Mouse (Mus musculus) liver, embryonic 11.5 days (tissue): ENCODE measurements around the gene Nr1i3. TPM values are rescaled to one million over a fixed set of nuclear protein-coding genes. Genes with fewer than 3 reads are reported as not detected.

ENCODE experiments used
- ATAC-seq: fragments of 200-750 bp; cut with Nextera tagmentation; replicated peaks from 2 replicates; pipeline ENCODE4 v1.8.0; 2017; ENCODE audit warnings: moderate number of reproducible peaks, mild to moderate bottlenecking, moderate TSS enrichment, moderate library complexity; ENCODE audit not compliant: low FRiP score
- DNase-seq: peaks from one replicate; pipeline ENCODE4 v3.0.0-alpha.2; 2017; ENCODE audit warnings: low spot score
- H3K27ac ChIP-seq: fragments of 300-500 bp; sonication (generic); 2 replicates; pipeline ENCODE4 v1.5.1; 2014; ENCODE audit warnings: mild to moderate bottlenecking, low read depth, low read length, control low read depth
- H3K27me3 ChIP-seq: fragments of 300-500 bp; sonication (generic); replicated peaks from 2 replicates; pipeline ENCODE4 v1.6.1; 2014; ENCODE audit warnings: low read length, mixed read lengths; ENCODE audit not compliant: control insufficient read depth, insufficient read depth
- H3K36me3 ChIP-seq: fragments of 300-500 bp; sonication (generic); 2 replicates; pipeline ENCODE4 v1.6.1; 2014; ENCODE audit warnings: mild to moderate bottlenecking, low read length, moderate library complexity, mixed read lengths; ENCODE audit not compliant: control insufficient read depth, insufficient read depth
- H3K4me1 ChIP-seq: fragments of 300-500 bp; sonication (generic); replicated peaks from 2 replicates; pipeline ENCODE4 v1.6.1; 2014; ENCODE audit warnings: low read length, mixed read lengths; ENCODE audit not compliant: control insufficient read depth, insufficient read depth
- H3K4me2 ChIP-seq: fragments of 300-500 bp; sonication (generic); 2 replicates; pipeline ENCODE4 v1.6.1; 2014; ENCODE audit warnings: mild to moderate bottlenecking, control low read depth, moderate library complexity
- H3K4me3 ChIP-seq: fragments of 300-500 bp; sonication (generic); 2 replicates; pipeline ENCODE4 v1.5.1; 2014; ENCODE audit warnings: low read depth, low read length, control low read depth
- H3K9ac ChIP-seq: fragments of 300-500 bp; sonication (generic); 2 replicates; pipeline ENCODE4 v1.6.1; 2014; ENCODE audit warnings: low read depth, low read length, control low read depth
- H3K9me3 ChIP-seq: fragments of 300-500 bp; sonication (generic); 2 replicates; pipeline ENCODE4 v1.6.1; 2016; ENCODE audit warnings: low read length, inconsistent platforms, mixed read lengths; ENCODE audit not compliant: control insufficient read depth
- WGBS: fragments of 180-500 bp; shearing (Covaris S2); extraction: QIAGEN DNeasy Blood & Tissue Kit; methylation state at CpG from one replicate; pipeline ENCODE4 v1.1.7; 2014; 5-methylcytosine and 5-hydroxymethylcytosine counted together
- polyA plus RNA-seq: library from polyadenylated mRNA; unstranded; fragments of >200 nt; fragmentation: Nextera tagmentation; extraction: Ambion mirVana; gene quantifications from 2 replicates; pipeline ENCODE4 v1.2.1, GENCODE M21; 2014

Nr1i3 gene
- polyA plus RNA-seq, 1 experiment from 2014 or later: 0.16 TPM

DNA sequence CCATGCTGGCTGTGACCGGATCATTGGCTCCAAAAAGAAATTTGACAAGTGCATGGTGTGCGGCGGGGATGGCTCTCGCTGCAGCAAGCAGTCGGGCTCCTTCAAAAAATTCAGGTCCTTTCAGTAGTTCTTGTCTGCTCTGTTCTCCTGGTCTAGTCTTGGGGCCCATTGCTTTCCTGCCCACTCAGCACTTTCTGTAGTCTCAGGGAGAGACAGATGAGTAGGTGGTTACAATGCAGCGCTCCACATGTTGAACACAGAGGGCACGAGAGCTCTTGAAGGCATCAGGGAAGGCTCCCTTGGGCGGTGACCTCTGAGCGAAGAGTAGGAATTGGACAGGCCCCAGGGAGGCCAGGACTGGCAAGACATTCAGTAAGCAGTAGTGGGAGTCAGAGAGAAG is 44.0 kb downstream of the Nr1i3 start:
- WGBS: 80% methylated on average over 9 of the region's 9 CpGs
- no peak overlapping the region for H3K9ac ChIP-seq
- no peaks in the 10 kb centered on the region for H3K36me3 ChIP-seq

DNA sequence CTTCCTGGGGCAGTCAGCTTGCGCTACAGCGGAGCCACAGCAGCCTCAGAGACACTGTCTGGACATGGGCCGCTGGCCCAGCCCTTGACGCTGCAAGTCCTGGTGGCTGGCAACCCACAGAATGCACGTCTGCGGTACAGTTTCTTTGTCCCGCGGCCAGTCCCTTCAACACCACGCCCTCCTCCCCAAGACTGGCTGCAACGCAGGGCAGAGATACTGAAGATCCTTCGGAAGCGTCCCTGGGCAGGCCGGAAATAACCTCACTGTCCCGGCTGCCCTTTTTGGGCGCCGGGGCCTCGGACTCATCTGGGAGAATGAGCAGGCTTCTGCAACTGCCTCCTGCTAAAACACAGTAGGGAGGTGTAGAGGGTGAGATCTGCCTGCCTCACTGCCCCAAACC is 45.2 kb downstream of the Nr1i3 start:
- Histone ChIP-seq H3K27ac (no peak overlapping the region), H3K27me3 (peaks cover 7% of the 10 kb centered on the region; the same call in 1 of the 2 replicates), H3K4me2 (peak overlapping the region; percentile 42), H3K9me3 (no peaks in the 10 kb centered on the region), H3K36me3 (no peaks in the 10 kb centered on the region), H3K4me1 (peaks cover 4% of the 10 kb centered on the region), H3K4me3 (no peak overlapping the region), H3K9ac (no peak overlapping the region)
- ATAC-seq (no peak), DNase-seq (no peak)
- WGBS: 51% methylated on average over 17 of the region's 17 CpGs

More for the DNA sequence above, 44.0 kb downstream of the Nr1i3 start:
- no peak overlapping the region for H3K4me2 ChIP-seq
- H3K27me3 ChIP-seq: peaks cover 9% of the 10 kb centered on the region; the same call in 1 of the 2 replicates
- DNase-seq (no peak), ATAC-seq (no peak)
- no peaks in the 10 kb centered on the region for H3K9me3 ChIP-seq
- peaks cover 3% of the 10 kb centered on the region for H3K4me1 ChIP-seq
- no peak overlapping the region for H3K4me3 ChIP-seq
- no peak overlapping the region for H3K27ac ChIP-seq

DNA sequence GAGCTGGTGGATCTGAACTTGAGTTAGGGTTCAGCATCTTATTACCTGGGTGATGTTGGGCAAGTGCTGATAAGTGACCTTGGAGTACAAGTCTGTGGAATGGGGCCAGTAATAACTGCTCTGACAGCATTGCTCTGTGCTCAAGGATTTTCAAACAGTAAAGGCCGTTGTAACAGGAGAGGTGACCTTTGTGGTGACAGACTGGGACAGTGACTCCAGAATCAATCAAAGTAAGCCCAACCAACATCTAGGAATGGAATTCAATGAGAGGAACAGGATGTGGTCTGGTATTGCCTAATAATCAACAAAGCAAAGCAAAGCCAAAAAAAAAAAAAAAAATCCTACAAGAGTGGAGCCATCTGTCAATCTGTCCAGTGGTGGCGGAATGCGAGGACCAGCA is 46.5 kb downstream of the Nr1i3 start:
- 43% methylated on average over 3 of the region's 3 CpGs for WGBS
- DNase-seq (no peak), ATAC-seq (no peak)
- Histone ChIP-seq H3K27me3 (peaks cover 7% of the 10 kb centered on the region; the same call in 1 of the 2 replicates), H3K36me3 (no peaks in the 10 kb centered on the region), H3K9ac (no peak overlapping the region), H3K4me2 (no peak overlapping the region), H3K27ac (no peak overlapping the region), H3K4me1 (peaks cover 4% of the 10 kb centered on the region), H3K4me3 (no peak overlapping the region), H3K9me3 (no peaks in the 10 kb centered on the region)

DNA sequence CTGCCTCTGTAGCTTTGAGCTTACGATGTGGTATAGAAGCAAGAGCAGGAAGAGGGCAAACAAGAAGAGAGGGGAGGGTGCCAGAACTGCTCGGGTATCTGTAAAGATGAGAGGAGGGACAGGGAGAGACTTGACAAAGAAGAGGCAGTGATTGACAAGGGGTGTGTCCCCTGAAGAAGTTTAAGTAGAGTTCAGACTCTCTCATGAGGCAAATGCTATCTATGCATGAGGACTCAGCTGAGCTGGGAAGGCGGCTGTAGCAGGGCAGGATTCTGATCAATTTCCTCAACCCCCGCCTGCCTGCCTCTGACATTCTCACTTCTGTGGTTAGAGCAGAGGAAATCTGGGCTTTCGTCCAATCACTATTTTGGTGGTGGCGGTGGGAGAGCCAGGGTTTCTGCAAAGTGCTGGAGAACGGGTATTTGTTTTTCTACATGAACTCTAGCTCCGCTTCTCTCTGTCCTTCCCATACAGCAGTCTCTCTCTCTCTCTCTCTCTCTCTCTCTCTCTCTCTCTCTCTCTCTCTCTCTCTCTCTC is 48.9 kb downstream of the Nr1i3 start:
- H3K36me3 ChIP-seq: no peaks in the 10 kb centered on the region
- H3K4me2 ChIP-seq: peak overlapping the region; percentile 42
- no peaks in the 10 kb centered on the region for H3K9me3 ChIP-seq
- ATAC-seq: no peak
- H3K9ac ChIP-seq: no peak overlapping the region
- H3K4me1 ChIP-seq: peaks cover 4% of the 10 kb centered on the region
- no peak overlapping the region for H3K4me3 ChIP-seq
- H3K27ac ChIP-seq: peak overlapping the region; percentile 69; the same call in 1 of the 2 replicates
- 3% methylated on average over 8 of the region's 8 CpGs for WGBS
- no peak for DNase-seq
- H3K27me3 ChIP-seq: peaks cover 7% of the 10 kb centered on the region; the same call in 1 of the 2 replicates

DNA sequence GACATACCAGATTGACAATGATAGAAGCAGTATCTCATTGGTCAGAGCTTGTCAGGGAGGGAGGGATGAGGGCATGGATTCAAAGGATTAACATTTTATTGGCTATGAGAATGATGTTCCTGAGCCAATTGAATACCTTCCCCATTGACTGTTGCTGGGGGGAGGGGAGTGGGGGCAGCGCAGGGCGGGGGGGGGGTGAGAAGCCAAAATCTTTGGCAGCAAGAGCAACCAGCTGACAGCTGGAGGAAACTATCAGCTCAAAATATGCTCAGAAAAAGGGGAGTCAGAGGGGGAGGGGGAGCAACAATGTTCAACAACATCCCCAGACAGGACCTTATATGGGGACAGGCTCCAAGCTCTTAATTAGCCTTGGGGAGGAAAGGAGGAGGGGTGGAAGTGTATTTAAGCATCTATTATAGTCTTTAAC is 49.4 kb downstream of the Nr1i3 start:
- Histone ChIP-seq H3K9ac (no peak overlapping the region), H3K4me1 (peaks cover 4% of the 10 kb centered on the region), H3K27me3 (peaks cover 7% of the 10 kb centered on the region; the same call in 1 of the 2 replicates), H3K27ac (no peak overlapping the region), H3K4me2 (no peak overlapping the region; the same call in 1 of the 2 replicates), H3K4me3 (no peak overlapping the region), H3K36me3 (no peaks in the 10 kb centered on the region), H3K9me3 (no peaks in the 10 kb centered on the region)
- ATAC-seq: no peak
- 0% methylated on average over 2 of the region's 2 CpGs for WGBS
- DNase-seq: no peak

DNA sequence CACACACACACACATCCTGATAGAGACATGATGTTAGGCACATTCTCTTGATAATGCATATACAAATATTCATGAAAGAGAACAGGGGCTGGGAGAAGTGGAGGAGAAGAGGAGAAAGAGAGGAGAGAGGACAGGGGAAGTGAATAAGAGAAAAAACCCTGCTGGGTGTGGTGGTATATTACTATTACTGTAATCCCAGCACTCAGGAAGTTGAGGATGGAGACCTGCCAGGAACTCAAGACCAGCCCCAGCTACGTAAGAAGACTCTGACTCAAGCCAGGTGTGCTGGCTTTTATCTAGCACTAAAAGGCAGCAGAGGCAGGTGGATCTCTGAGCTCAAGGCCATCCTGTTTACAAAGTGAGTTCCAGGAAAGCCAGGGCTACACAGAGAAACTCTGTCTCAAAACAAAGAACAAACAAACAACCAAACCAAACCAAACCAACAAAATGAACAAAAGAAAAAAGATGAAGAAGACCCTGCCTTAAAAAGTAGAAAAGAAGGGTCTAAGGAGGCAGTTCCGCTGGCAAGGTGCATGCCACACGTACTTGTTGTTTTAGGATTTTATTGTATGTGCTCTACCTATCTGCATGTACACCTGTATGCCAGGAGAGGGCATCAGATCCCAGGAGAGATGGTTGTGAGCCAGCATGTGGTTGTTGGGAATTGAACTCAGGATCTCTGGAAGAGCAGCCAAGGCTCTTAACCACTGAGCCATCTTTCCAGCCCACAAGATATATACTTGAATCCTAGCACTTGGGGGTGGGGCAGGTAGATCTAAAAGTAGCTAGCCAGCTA is 50.1 kb downstream of the Nr1i3 start:
- no peak for DNase-seq
- Histone ChIP-seq H3K27me3 (peaks cover 7% of the 10 kb centered on the region; the same call in 1 of the 2 replicates), H3K36me3 (no peaks in the 10 kb centered on the region), H3K4me3 (no peak overlapping the region), H3K9ac (no peak overlapping the region), H3K27ac (no peak overlapping the region; the same call in 1 of the 2 replicates), H3K9me3 (no peaks in the 10 kb centered on the region), H3K4me2 (no peak overlapping the region), H3K4me1 (peaks cover 4% of the 10 kb centered on the region)
- ATAC-seq: no peak
- 75% methylated on average over 3 of the region's 3 CpGs for WGBS

DNA sequence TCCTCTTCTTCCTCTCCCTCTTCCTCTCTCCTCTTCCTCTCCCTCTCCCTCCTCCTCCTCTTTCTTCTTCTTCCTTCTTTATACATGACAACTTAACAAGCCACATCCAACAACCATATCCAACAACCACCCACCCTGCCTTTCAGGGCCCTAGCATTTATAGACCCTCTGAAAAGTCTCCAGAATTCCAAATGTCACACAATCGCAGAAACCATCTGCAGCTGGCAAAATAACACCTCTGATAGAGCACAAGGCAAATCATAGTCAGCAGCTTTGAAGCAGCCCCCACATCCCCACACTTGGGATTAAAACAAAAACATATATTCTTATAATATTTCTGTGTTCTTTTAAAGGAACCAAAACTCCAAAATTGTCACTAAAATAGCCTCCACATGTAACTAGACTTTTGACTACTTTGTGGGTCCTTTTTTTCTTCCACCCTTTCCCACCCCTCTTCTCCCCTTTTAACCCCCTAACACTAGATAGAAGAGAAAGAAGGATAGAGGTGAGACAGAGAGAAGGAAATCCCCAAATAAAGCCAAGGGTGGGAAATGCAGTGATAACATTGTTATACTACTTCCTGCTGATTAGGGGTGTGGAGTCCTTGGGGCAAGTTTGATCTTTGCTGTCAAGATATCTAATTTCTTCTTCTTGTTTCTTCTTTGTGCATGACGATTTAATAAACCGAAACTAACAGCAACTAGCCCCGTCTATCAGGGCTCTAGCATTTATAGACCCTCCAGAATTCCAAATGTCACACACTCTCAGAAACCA is 52.4 kb downstream of the Nr1i3 start:
- DNase-seq (no peak), ATAC-seq (no peak)
- 47% methylated on average over 4 of the region's 4 CpGs for WGBS
- peak overlapping the region; percentile 6; the same call in 1 of the 2 replicates for H3K4me2 ChIP-seq
- no peaks in the 10 kb centered on the region for H3K9me3 ChIP-seq
- H3K4me3 ChIP-seq: no peak overlapping the region
- no peak overlapping the region for H3K9ac ChIP-seq
- no peak overlapping the region for H3K27ac ChIP-seq
- H3K27me3 ChIP-seq: no peaks in the 10 kb centered on the region
- no peaks in the 10 kb centered on the region for H3K36me3 ChIP-seq
- H3K4me1 ChIP-seq: peaks cover 10% of the 10 kb centered on the region

DNA sequence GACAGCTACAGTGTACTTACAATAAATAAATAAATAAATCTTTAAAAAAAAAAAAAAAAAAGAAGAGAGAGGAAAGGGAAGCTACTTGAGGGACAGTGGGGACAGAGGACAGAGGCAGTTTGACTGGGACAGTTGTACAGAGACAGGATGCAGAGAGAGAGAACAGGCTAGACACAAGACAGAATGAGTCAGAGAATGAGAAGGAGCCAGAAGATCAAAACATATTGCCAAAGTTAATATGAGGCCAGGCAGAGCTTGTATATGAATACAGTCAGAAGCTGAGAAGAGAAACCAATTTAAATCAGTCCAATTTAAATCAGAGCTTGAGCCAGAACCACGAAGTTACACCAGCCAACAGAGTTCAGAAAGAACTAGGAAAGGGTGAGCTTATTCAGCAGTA is 54.6 kb downstream of the Nr1i3 start:
- Histone ChIP-seq H3K9ac (no peak overlapping the region), H3K4me2 (no peak overlapping the region), H3K4me1 (peaks cover 15% of the 10 kb centered on the region), H3K9me3 (no peaks in the 10 kb centered on the region), H3K27ac (no peak overlapping the region), H3K36me3 (peaks cover 9% of the 10 kb centered on the region), H3K27me3 (no peaks in the 10 kb centered on the region), H3K4me3 (no peak overlapping the region)
- ATAC-seq (no peak), DNase-seq (no peak)
- 58% methylated on average over 1 of the region's 1 CpGs for WGBS
